Mouse (Mus musculus) frontal cortex, postnatal 14 days (tissue): ENCODE results near the gene Rnaset2a.
A peak's percentile ranks its signal among the peaks of the same experiment; 100 is the strongest.
"Not testable (repeated sequence)": the region's sequence is repeated elsewhere in the genome, so short reads cannot be mapped to it uniquely, and the experiment has no call there.

Experiments
- DNase-seq, 2 experiments: peaks; one replicate each; pipeline ENCODE4 v3.0.0; 2022; ENCODE audit warnings: low spot score in 2 of 2

The Rnaset2a gene

GRCm38 (mm10) chr17:8147439-8148316 is at the start of gene Rnaset2a, which contains the start of gene Gm49673:
TSS of gene Rnaset2a (minus strand) at chr17:8148097.
TSS of gene Gm49673 (minus strand) at chr17:8147788.
- not testable (repeated sequence) for DNase-seq

GRCm38 (mm10) chr17:8197652-8198051 is 49.8 kb upstream of the Rnaset2a start:
- no peak for DNase-seq

- DNase-seq: no peak
These were observed 47.9 kb upstream of the Rnaset2a start for GRCm38 (mm10) chr17:8195685-8196376.

- no peak for DNase-seq
These were observed 45.8 kb upstream of the Rnaset2a start for GRCm38 (mm10) chr17:8193678-8194077.

- no peak for DNase-seq
These were observed 36.3 kb upstream of the Rnaset2a start for GRCm38 (mm10) chr17:8184217-8184616.

- no peak for DNase-seq
These were observed 35.9 kb upstream of the Rnaset2a start for GRCm38 (mm10) chr17:8183815-8184214.

- no peak for DNase-seq
These were observed 29.2 kb upstream of the Rnaset2a start for GRCm38 (mm10) chr17:8177090-8177489.

- DNase-seq: no peak
These were observed 23.2 kb upstream of the Rnaset2a start for GRCm38 (mm10) chr17:8171081-8171480.

- no peak for DNase-seq
These were observed 22.4 kb upstream of the Rnaset2a start for GRCm38 (mm10) chr17:8170331-8170730.

- DNase-seq: not testable (repeated sequence)
These were observed 19.5 kb upstream of the Rnaset2a start for GRCm38 (mm10) chr17:8167436-8167835.

- DNase-seq: not testable (repeated sequence)
These were observed 18.6 kb upstream of the Rnaset2a start for GRCm38 (mm10) chr17:8166454-8166853.

- DNase-seq: not testable (repeated sequence)
These were observed 18.1 kb upstream of the Rnaset2a start for GRCm38 (mm10) chr17:8165977-8166376.

- peak in 1 of 2 experiments; percentile 30 for DNase-seq
These were observed 17.7 kb upstream of the Rnaset2a start for GRCm38 (mm10) chr17:8165608-8165945.

GRCm38 (mm10) chr17:8164701-8165607 is 17.1 kb upstream of the Rnaset2a start, which contains the start of gene Fgfr1op:
TSS of gene Fgfr1op (plus strand) at chr17:8165501.
- DNase-seq: peak; percentile 63 to 74

GRCm38 (mm10) chr17:8160969-8161368 is 13.1 kb upstream of the Rnaset2a start:
- DNase-seq: peak in 1 of 2 experiments; percentile 32

GRCm38 (mm10) chr17:8158627-8159026 is 10.7 kb upstream of the Rnaset2a start:
- DNase-seq: not testable (repeated sequence)

- not testable (repeated sequence) for DNase-seq
These were observed 8.1 kb upstream of the Rnaset2a start for GRCm38 (mm10) chr17:8155982-8156381.

GRCm38 (mm10) chr17:8155010-8155409 is 7.1 kb upstream of the Rnaset2a start:
- DNase-seq: not testable (repeated sequence)

- DNase-seq: not testable (repeated sequence)
These were observed 966 bp downstream of the Rnaset2a start for GRCm38 (mm10) chr17:8146931-8147330.

GRCm38 (mm10) chr17:8143802-8144673 is 3.9 kb downstream of the Rnaset2a start:
- not testable (repeated sequence) for DNase-seq
